Mouse (Mus musculus): ENCODE measurements around the gene Dnajc6.

GRCm38 (mm10) chr4:101462065-101462464 lies 34.4 kb upstream of the Dnajc6 start:
- TF ChIP-seq CTCF (IDR thresholded peaks at IDR 0.05; ENCODE audit: borderline replicate concordance, insufficient read depth, low read depth, low read length) (no peak), POLR2A (IDR thresholded peaks at IDR 0.05; ENCODE audit: borderline replicate concordance, insufficient read depth, low read length) (no peak)

All from cerebellum, adult 2 months (tissue).